Mouse (Mus musculus) ES-CJ7 (cell line): ENCODE data around the gene Ptrh2.

Source experiments
- DNase-seq: peaks from one replicate; pipeline ENCODE4 v3.0.0; 2011; ENCODE audit warnings: low read depth, low spot score

Gene Ptrh2

GRCm38 (mm10) chr11:86668169-86668568, 15.6 kb upstream of the Ptrh2 start:
- DNase-seq: no peak

- no peak for DNase-seq
Observed at GRCm38 (mm10) chr11:86671041-86671675, 12.6 kb upstream of the Ptrh2 start.

- DNase-seq: no peak
Observed at GRCm38 (mm10) chr11:86672772-86673171, 11.0 kb upstream of the Ptrh2 start.

GRCm38 (mm10) chr11:86675520-86675919, 8.3 kb upstream of the Ptrh2 start:
- no peak for DNase-seq

GRCm38 (mm10) chr11:86678957-86679356, 4.8 kb upstream of the Ptrh2 start:
- no peak for DNase-seq

- no peak for DNase-seq
Observed at GRCm38 (mm10) chr11:86680729-86681128, 3.1 kb upstream of the Ptrh2 start.

- no peak for DNase-seq
Observed at GRCm38 (mm10) chr11:86681423-86681822, 2.4 kb upstream of the Ptrh2 start.

- no peak for DNase-seq
Observed at GRCm38 (mm10) chr11:86682861-86683260, 924 bp upstream of the Ptrh2 start.

- no peak for DNase-seq
Observed at GRCm38 (mm10) chr11:86684126-86685012, 584 bp downstream of the Ptrh2 start.

GRCm38 (mm10) chr11:86685366-86685765, 1.6 kb downstream of the Ptrh2 start:
- DNase-seq: no peak

GRCm38 (mm10) chr11:86690383-86690782, 6.6 kb downstream of the Ptrh2 start:
- DNase-seq: no peak

GRCm38 (mm10) chr11:86691482-86691881, 7.7 kb downstream of the Ptrh2 start:
- DNase-seq: no peak

GRCm38 (mm10) chr11:86691956-86692355, 8.2 kb downstream of the Ptrh2 start:
- no peak for DNase-seq

- DNase-seq: no peak
Observed at GRCm38 (mm10) chr11:86692546-86692945, 8.8 kb downstream of the Ptrh2 start.

GRCm38 (mm10) chr11:86695461-86695860, 11.7 kb downstream of the Ptrh2 start:
- no peak for DNase-seq

- DNase-seq: peak; percentile 82
Observed at GRCm38 (mm10) chr11:86701151-86701550, 17.4 kb downstream of the Ptrh2 start.

GRCm38 (mm10) chr11:86714606-86715005, 30.8 kb downstream of the Ptrh2 start:
- DNase-seq: no peak

- DNase-seq: no peak
Observed at GRCm38 (mm10) chr11:86717306-86718065, 33.7 kb downstream of the Ptrh2 start.

- DNase-seq: no peak
Observed at GRCm38 (mm10) chr11:86718369-86718768, 34.6 kb downstream of the Ptrh2 start.

GRCm38 (mm10) chr11:86719390-86719789, 35.6 kb downstream of the Ptrh2 start:
- DNase-seq: no peak

- no peak for DNase-seq
Observed at GRCm38 (mm10) chr11:86724004-86724403, 40.2 kb downstream of the Ptrh2 start.

- no peak for DNase-seq
Observed at GRCm38 (mm10) chr11:86724982-86725381, 41.2 kb downstream of the Ptrh2 start.
